Mouse (Mus musculus) left cerebral cortex, postnatal 14 days (tissue): ENCODE measurements at regions not wholly inside any gene's neighbourhood (a gene's known extent, or its start where the extent isn't known, plus 50 kb on each side); places are given as distances from the start of the nearest gene placed in this dataset.

Experiments
- DNase-seq, 2 experiments: peaks; one replicate each; pipeline ENCODE4 v3.0.0; 2021 to 2022; ENCODE audit warnings: low spot score in 2 of 2, mixed read lengths in 1 of 2
- intact Hi-C: fragments of 180-260 bp; cut with DNase I; formaldehyde crosslinking; loops from one replicate; pipeline ENCODE4 v1.15.1; 2025

DNA sequence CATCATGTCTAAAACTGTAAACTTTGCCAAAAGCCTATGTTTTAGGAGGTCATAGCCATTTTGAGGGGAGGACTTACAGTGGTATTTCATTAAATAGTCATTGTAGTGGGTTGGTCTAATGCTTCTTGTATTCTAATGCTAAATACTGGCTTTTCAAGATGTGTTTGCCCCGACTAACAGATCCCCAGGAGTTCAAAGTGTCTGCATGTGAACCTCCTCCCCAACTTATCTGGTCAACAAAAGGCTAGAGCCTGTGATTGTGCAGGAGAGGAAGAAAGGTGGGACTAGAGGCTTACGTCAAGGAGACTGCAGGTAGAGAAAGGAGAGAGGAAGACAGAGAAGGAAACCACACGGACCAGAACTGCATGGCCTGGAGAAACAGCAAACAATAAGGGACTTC, 198.9 kb upstream of the Igfbp3 start:
- DNase-seq, result no peak
- intact Hi-C loops, result no loop called here

DNA sequence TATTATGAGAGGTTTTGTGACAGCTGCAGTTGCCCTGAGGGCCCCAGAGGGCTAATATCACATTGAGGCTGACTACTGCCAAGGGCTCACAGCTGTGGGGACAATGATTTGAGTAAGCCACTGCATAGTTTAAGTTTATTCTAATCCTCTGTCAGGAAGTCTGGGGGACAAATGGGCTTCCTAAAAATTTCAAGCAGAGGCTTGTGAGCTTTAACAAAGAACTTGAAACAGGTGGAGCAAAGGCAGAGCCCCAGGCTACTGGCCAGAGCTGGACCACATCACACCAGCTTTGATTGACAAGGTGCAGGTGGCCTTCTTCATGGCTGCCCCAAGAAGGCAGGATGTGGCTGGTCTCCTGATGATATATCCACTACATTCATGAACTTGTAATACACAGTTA, 195.3 kb upstream of the Igfbp3 start:
- intact Hi-C loops, result no loop called here
- no peak for DNase-seq

DNA sequence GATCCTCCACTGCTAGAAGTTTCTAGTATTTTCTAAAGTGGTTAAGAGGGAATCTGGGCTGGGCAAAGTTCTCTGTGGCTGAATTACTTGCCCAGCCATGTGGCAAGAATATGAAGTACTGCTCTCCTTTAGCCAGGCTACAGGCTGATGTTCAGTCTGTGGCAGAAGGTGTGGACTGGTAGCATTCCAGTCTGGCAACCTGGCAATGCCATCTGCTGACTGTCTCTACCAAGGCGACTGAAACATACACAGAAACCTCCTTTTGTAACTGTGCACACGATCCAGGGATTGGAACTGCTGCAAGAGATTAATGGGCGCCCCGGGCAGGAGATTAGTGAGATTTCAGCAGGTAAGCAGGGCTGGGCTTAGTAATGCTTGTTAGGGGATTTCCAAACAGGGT, 190.9 kb upstream of the Igfbp3 start:
- intact Hi-C loops, result no loop called here
- DNase-seq, result no peak

DNA sequence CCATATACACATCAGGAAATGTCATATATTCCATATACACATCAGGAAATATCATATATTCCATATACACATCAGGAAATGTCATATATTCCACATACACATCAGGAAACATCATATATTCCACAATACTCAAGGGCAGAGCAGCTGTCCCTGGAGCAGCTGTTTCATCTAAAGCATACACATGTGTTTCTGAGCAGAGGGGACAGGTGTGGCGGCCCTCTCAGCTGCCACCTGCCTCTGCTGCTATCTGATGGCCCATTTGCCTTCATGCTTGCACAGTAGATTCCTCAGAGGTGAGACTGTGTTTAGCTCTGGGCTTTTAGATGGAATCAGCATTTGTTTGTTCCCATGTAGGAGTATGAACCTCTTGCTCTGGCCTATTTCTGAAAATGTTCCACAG, 158.1 kb upstream of the Igfbp3 start:
- DNase-seq, result no peak
- intact Hi-C loops, result no loop called here

DNA sequence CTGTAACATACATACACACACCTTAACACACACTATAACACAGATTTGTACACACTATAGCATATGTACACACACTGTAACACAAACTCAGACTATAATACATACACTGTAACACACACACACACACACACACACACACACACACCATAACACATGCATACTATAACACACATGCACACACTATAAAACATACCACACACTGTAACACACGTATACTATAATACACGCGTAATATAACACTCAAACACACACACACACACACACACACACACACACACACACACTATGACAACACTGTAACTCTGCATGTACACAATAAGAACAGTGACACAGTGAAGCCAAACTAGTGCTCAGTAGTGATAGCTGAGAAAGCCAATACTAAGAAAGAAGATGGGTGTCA, 147.7 kb upstream of the Igfbp3 start:
- no peak for DNase-seq
- intact Hi-C loops, result no loop called here

DNA sequence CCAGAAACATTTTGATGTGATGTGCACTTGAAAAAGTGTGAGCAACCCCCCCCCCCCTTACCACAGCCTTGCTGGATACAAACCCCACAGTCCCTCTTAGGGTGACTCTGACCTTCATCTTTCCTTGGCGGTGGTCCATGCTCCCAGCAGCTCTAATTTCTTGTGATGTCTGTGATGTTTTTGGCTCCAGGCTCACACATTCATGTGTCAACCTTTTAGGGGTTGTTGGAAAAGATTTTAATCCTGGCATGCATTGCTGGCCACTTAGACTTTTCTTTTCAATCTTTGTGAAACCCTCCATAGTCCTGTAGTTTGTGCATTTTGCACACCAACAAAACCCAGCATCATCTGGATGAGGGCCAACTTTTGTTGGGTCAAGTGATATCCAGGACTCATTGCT, 134.9 kb upstream of the Igfbp3 start:
- intact Hi-C loops, result no loop called here
- DNase-seq, result no peak

DNA sequence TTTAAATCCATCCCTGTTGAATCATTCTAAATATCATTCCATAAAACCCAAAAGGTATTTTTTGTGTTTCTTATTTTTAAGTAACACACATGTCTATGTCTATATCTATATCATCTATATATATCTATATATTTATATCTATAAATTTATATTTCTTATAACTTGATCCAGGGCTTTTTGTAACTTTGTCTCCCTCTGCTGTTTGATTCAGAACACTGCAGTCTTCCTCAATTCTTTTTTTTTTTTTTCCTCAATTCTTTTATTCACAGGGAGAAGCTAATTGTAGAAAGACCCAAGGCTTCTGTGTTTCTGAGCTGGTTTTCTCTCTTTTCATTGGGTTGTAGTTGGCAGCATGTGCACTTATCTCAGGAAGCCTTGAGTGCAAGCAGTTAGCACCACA, 124.1 kb upstream of the Igfbp3 start:
- no peak for DNase-seq
- intact Hi-C loops, result loop anchor here (5.0 kb wide), 1 partner anchor 126 kb away; the partner anchor contains the start of gene Igfbp3

DNA sequence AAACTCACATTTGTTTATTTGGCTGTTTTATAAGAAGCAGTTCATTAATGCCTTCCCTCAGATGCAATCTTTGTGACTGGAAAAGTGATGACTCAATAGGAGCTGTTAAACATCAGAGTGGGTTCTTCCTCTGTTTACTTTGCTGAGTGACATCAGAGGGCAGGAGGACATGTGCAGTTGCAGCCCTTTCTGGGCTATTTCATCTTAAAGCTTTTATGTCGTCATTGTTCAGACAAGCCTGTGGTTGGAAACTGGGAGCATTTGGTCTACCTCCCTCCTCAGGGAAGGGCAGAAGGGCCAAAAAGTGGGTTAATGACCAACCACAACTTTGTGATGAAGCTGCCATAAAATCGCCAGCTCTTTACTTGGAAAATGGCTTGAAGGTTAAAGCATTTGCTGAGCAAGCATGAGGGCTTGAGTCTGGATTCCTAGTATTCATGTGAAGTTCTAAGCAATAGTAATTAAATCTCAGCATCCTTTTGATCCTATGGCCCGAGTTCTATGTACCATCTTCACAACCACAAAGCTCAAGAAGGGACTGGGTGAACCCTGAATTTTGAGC, 103.8 kb upstream of the Igfbp3 start:
- intact Hi-C loops, result no loop called here
- no peak for DNase-seq

DNA sequence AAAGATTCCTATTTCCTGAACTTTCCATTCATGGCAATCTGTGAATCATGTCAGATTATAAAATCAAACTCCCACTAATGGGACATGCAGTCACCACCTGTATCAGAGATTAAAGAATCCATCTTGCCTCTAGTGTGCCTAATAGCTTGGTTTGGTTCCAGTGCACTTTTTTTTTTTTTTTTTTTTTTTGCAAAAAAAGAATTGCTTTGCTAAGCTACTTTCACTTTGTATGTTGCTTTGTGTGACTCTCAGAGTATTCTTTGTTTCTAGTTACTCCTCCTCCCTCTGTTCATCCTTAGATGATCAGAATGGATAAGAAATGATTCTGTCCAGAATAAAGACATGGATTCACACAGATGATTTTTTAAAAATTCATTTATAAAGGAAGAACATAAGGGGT, 82.5 kb upstream of the Igfbp3 start:
- intact Hi-C loops, result no loop called here

DNA sequence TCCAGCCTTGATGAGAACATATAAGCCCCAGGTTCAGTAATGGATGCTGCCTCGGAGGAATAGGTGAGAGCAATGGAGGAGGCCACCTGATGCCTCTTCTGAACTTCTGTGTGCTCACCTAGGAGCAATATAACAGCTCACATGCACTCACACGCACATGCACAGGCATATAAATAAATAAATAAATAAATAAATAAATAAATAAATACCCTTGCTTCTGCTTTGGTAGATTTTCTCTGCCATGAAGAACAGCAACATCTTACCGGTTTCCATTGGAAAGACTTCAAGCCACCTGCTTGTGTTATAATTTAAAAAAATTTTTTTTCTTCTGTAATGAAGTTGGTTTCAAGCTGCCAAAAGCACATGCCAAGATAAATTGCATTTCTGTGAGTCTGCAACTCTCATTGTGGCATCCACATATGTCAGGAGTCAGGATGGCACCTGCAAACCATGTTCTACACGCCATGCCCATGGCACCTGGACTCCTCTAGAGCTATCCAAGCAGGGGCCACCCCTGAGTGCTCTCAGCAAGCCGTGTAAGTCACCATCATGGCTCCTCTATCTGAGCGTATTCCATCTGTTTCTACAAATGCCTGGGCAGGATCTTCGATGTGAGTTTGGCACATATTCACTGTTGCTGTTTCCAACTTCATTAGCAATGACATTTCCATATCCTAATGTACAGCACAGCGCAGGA, 75.7 kb upstream of the Igfbp3 start:
- intact Hi-C loops, result no loop called here
- no peak for DNase-seq

More for the DNA sequence above, 82.5 kb upstream of the Igfbp3 start:
- no peak for DNase-seq

DNA sequence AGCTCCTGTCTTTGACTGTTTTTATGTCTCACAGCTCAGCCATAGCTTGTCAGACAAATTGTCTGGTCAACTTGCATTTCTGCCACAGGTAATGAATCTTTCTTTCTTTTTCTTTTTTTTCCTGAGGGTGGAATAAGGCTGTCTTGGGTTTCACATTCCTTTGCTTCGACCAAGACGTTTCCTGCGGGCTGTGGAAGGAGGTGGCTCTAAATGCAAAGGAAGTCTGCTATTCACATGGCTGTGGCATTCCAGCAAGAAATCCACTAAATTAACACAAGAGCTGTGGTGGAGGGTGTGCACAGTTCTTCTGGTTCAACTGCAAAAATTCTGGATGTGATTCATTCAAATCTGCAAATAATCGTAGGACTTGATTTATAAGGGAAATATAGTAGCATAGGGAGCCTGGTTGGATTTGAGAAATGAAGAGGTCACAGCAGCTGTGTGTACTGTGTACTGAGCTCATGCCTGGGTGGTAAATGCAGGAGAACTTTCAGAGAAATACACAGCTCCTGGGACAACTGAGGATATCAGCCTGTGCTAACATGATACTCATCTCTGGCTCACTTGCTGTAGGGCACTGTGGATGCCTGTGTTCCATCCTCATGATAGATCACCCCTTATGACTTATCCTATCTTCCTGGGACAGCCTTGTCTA, 71.2 kb upstream of the Igfbp3 start:
- intact Hi-C loops, result no loop called here
- DNase-seq, result no peak

DNA sequence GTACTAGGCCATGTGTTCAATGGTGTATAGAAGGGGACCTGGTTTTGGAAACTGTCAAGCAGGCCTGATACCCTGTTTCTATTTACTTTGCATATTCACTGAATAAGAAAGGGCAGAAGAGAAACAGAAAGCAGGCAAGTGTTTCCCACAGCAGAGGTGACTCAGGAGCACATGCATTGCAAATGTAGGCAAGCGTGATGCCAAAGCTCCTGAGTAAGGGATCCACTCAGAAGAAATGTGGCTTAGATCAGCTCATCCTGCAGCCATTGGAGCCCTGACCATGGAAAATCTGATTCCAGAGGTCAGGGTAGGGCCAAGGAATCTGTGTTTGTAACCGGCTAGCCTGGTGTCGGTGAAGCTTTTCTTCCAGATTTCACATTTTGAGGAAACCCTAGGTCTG, 69.3 kb upstream of the Igfbp3 start:
- no peak for DNase-seq
- intact Hi-C loops, result no loop called here

DNA sequence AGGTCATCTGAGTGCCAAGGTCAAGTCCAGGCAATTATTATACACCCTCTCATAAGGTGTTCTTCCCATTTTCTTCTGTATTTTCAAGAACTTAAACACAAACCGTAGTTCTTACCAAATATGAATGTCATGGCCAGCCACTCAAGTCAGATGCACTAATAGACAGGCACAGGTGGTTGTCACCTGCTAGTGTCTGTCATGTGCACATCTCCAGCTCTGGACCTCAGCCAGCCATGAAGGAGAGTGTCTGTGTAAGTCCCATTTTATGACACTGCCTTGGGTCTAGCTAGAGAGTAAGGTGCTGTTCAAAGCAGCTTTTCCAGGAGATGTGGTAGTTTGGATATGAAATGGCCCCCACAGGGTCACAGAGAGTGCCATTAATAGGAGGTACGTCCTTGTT, 68.5 kb upstream of the Igfbp3 start:
- intact Hi-C loops, result no loop called here
- no peak for DNase-seq

DNA sequence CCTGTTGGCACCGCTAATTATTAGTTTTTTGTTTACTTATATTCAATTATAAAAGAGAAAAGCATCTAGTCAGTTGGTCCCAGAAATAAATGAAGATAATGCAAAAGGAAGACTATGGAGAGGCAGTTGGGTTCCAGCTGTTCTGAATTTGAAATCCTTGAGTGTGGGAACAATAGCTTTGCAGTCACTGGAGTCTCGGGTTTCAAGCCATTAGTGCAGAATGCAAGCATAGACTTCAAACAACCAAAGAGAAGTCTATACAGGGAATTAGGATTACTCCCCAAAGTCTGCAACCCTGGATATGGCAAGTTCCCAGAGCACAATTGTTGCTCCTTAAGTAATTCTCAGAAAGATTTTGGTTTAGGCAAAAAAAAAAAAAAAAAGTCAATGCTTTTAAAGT, 67.9 kb upstream of the Igfbp3 start:
- intact Hi-C loops, result no loop called here
- no peak for DNase-seq

DNA sequence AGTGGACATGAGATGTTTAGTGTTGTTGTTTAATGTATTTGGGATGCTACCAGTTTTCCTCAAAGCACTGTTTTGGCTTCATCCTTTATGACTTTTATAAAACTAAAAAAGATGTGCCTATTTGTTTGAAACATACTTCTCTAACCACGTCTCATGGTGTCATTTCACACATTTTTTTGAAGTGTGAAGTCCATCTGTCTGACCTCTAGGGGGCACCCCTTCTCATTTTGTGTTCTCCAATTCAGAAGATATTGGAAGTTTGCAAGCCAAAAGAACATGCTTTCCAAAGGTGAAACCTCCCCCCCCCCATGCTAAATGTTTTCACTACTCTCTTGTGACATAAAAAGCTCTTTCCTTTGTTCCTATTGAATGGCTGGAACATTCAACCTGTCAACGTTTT, 66.2 kb upstream of the Igfbp3 start:
- intact Hi-C loops, result no loop called here
- no peak for DNase-seq

DNA sequence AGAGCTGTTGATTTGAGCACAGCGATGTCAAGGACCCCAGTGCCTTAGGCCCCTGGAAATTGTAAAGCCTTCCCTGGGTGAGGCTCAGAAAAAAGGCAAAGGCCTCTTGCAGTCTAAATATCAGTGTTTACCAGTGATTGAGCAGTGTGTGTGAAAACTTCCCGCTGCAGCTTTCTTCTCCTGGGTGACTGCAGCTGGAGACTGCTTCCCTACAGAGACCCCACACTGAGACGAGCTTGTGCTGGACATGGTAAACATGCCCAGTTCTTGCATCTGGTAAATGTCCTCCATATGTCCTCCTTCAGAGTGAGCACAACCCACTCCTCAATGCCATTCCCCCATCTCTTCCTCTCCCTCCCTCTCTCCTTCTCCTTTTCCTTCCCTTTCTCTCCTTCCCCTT, 58.8 kb upstream of the Igfbp3 start:
- intact Hi-C loops, result no loop called here

DNA sequence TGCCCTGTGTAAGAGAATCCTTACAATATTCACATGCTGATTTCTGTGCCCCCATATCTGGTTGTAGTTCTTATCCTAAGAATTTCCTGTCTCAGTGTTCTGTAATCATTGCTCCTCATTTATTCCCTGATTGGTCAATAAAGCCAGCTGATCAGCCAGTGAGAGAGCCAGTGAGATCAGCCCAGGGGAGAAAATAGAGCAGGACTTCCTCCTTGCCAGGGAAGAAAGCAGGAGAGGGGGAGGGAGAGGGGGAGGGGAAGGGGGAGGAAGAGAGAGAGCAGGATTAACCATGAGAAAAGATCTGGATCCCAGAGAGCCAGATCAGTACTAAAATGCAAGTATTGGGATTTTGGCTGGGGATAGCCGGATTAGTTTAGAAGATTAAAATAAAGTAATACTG, 57.2 kb upstream of the Igfbp3 start:
- intact Hi-C loops, result no loop called here
- DNase-seq, result no peak

More for the DNA sequence above, 58.8 kb upstream of the Igfbp3 start:
- DNase-seq, result no peak

DNA sequence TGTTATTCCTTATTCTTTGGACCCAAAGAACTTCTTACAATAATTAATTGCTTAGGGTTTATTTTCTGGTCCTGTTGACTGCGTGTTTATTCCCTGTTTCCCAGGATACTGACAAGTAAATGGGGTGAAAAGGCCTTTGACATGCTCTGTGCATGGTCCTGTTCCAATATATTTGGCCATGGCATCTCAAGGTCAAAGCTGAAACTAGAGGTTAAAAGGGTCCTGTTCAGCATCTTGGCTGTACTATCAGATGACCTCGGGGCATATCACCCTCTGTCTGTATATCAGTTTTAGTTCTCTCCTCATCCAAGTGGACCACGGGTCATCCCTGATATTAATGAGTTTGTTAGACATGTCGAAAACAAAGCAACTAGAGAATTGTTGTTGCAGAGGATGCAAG, 50.2 kb upstream of the Igfbp3 start:
- intact Hi-C loops, result no loop called here
- no peak for DNase-seq
